Mouse (Mus musculus) retina, postnatal 7 days (tissue): ENCODE data around the gene Cmip.

Source experiments
- DNase-seq: peaks from one replicate; pipeline ENCODE4 v3.0.0-alpha.2; 2012; ENCODE audit warnings: low read depth, low spot score

Cmip gene

DNA sequence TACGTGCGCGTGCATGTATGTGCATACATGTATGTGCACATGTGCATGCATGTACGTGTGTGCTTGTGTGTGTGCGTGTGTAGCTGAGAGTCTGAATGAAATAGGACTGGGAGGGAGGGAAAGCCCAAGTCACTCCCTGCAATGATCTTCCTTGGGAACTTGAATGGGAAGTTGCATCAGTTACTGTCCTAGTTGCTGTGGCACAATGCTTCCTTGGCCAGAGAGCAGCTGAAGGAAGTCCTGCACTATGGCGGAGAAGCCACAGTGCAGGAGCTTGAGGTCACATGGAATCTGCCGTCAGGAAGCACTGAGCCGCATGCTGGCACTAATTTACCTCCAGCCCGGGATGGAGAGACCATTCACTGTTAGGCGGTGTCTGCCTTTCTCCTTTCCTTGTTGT is 37.9 kb downstream of the Cmip start:
- DNase-seq: no peak

- DNase-seq: no peak
Observed at GRCm38 (mm10) chr8:117297913-117298518, 41.2 kb downstream of the Cmip start.

GRCm38 (mm10) chr8:117299204-117299603 is 42.3 kb downstream of the Cmip start:
- no peak for DNase-seq

- DNase-seq: no peak
Observed at GRCm38 (mm10) chr8:117300188-117300587, 43.3 kb downstream of the Cmip start.

- no peak for DNase-seq
Observed at GRCm38 (mm10) chr8:117301457-117302041, 44.7 kb downstream of the Cmip start.

GRCm38 (mm10) chr8:117302072-117302471 is 45.2 kb downstream of the Cmip start:
- DNase-seq: no peak

GRCm38 (mm10) chr8:117303666-117304065 is 46.8 kb downstream of the Cmip start:
- no peak for DNase-seq

- no peak for DNase-seq
Observed at GRCm38 (mm10) chr8:117305405-117305804, 48.5 kb downstream of the Cmip start.

GRCm38 (mm10) chr8:117306756-117307155 is 49.9 kb downstream of the Cmip start:
- no peak for DNase-seq

- no peak for DNase-seq
Observed at GRCm38 (mm10) chr8:117307221-117307620, 50.4 kb downstream of the Cmip start.

DNA sequence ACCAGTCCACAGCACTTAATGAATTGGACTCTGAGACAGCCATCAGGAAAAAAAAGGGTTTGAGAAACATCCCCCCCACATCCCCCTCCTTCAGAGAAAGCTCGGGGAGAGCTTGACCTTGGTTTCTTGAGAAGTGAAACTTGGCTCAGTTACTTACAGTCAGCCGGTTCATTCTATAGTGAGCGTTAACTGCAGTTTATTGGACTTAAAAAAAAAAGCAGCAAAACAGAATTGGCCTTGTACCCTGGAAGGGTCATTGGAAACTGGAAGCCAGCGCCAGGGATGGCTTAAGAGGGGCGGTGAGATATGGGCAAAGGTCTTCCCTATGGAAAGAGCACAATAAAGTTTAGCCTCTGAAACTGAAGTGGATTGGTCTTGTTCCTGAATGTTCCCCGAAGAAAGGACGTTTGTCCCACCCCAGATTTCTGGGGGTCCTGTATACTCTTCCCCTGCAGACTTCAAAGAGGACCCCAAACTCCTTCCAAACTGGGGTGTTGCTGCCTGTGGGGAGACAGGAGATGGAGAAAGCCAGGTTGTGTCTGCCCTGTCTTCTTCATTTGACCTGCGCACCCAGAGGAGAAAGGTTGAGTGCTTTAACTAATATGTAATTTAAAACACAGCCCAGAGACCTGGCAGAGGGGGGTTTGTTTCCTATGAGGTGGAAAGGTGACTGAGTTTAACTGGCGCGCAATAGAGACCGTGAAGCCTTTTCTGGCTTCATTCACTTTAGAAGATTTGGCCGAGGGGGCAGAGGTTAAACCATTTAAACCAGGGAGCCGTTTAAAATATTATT is 51.6 kb downstream of the Cmip start:
- DNase-seq: no peak

DNA sequence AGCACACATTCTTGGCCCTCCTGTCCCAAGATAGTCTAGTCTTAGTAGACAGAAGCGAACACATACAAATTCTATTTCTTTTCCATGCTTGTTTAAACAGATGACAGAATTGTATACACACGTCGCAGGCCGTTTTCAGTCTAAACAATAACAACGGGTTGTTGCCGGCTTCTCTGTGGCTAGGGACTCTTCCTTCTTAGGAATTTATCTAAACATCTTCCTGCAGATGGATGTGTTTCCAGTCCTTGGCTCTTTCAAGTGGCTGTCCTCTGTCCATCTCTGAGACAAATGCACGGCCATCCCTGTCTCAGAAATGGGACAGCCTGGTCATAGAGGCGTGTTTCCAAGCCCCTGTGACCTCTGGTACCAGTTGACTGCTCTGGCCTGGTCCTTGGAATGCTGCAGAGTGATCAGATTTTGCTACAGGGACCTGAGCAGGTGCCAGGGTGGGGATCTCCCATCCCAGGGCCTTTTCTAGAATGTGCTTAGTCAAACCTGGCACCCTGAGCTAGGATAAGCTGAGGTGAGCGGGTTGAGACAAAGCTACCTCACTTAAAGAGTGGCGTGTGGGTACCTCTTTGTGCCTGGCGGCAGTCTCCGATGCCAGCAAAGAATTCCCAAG is 52.9 kb downstream of the Cmip start:
- no peak for DNase-seq

DNA sequence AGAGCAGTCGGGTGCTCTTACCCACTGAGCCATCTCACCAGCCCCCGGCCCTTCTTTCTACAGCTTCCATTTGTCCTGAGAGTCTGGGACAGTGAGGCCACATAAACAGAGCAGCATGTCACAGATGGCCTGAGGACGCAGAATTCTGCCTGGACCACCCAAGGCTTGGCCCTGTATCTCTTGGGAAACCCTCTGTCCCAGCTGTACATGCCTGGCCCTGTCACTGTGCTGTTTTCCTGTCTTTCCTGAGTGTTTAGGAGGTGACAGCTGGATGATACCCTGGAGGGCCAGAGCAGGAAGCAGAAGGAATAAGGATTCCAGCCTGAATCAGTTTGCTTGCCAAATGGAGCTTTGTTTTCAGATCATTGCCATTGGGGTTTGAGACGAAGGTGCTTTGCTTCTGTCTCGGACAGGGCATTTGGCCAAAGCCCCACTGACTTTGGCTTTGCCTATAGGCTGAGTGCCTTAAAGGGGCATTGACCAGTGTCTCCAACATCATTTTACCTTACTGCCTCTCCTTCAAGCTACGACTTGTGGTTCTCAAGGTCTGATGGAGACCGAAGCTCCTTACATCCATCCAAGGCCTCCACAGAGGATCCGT is 54.2 kb downstream of the Cmip start:
- DNase-seq: no peak

DNA sequence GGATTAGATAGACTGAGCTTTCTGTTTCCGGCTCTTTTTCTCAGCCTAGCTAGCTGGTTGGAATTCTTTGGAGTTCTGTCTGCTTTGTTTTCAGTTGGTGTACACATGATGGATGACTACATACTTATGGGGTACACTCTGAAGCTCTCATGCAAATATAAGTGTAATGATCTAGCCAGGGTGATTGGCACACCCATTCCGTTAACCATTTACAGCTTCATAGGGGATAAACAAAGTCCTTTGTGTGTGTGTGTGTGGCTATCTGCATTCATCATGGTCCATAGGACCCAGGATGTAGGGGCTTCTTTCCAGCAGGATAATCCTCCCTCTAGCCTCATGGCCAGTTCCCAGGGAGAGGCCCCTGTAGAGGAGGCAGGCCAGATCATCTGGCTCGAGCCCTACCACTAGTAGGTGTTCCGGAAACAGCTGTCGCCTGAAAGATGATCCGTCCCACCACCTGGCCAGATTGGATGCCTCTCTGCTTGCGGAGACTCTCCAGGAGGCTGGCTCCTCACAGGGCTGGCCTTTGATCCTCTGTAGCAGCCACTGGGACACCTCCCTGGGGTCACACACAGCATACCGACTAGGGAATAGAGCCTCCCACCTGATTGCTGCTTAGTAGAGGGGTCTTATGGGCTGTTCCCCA is 57.6 kb downstream of the Cmip start:
- no peak for DNase-seq

- DNase-seq: no peak
Observed at GRCm38 (mm10) chr8:117315727-117316126, 58.9 kb downstream of the Cmip start.

DNA sequence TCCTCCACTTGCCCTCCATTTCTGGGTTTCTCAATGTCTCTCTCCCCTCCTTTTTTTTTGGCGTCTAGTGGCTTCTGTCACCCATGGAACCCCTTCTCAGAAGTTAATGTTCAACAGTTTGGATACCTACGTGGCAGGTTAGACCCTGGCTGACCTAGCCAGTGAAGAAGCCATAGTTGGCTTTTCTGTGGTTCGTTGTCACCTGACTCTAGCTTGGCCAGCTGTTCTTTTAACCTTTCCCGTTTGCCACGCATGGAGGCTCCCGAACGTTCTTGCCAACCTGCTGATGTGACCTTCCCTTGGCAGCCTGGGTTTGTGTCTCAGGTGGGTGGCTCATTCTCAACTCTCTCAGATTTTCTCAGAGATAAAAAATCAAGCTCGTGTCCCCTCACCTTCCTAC is 60.6 kb downstream of the Cmip start:
- no peak for DNase-seq

- no peak for DNase-seq
Observed at GRCm38 (mm10) chr8:117318911-117319826, 62.3 kb downstream of the Cmip start.

DNA sequence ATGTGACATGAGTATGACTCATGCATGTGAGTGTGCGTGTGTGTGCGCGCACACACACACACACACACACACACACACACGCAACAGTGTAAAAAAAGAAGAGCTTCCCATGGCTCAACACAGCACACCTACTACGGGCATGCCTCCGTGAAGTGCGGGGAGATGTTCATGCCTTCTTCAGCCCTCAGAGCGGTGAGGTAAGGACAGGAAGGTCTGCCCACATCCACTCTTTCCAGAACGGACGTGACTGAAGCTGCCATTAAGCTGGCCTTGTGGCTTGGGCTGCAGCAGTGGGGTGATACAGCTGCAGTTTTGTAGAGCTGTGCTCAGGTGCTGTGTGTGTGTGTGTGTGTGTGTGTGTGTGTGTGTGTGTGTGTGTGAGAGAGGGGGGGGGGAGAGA is 63.8 kb downstream of the Cmip start:
- no peak for DNase-seq

- DNase-seq: no peak
Observed at GRCm38 (mm10) chr8:117321232-117321631, 64.4 kb downstream of the Cmip start.

GRCm38 (mm10) chr8:117322021-117322420 is 65.2 kb downstream of the Cmip start:
- no peak for DNase-seq
